Mouse (Mus musculus): ENCODE results near the gene Pik3c2b.

DNA sequence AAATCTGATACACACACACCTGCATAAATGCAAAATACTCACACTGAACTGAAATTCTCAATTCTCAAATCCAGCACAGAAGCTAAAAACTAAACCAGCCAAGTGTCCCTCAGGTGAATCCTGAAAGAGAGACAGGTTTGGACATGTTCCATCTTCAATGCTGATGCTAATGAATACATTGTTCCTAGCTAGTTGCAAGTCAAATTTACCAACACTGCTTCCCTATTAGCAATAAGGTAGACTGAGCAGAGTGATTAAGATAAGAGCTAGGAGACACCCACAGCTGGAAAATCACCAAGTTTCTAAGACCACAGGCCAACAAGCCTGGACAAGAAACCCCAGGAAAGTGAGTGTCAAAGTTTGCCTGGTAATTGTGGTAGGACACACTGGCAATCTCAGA, 26.2 kb upstream of the Pik3c2b start:
- TF ChIP-seq POLR2A (IDR thresholded peaks at IDR 0.05; ENCODE audit: borderline replicate concordance, extremely low read depth, insufficient read depth, insufficient read length, poor library complexity, severe bottlenecking): no peak
- no peak for TF ChIP-seq CTCF (IDR thresholded peaks at IDR 0.05; ENCODE audit: borderline replicate concordance, extremely low read depth, insufficient read depth, insufficient read length)
